Mouse (Mus musculus) layer of hippocampus, postnatal 10 days (tissue): ENCODE measurements around the gene Gm17606. TPM values are rescaled to one million over a fixed set of nuclear protein-coding genes. Genes with fewer than 3 reads are reported as not detected.
A peak's percentile ranks its signal among the peaks of the same experiment; 100 is the strongest.
"Not testable (repeated sequence)": the region's sequence is repeated elsewhere in the genome, so short reads cannot be mapped to it uniquely, and the experiment has no call there.

Experiments used
- DNase-seq, 2 experiments: peaks; one replicate each; pipeline ENCODE4 v3.0.0; 2021; ENCODE audit warnings: low spot score in 2 of 2
- long read RNA-seq: library from polyadenylated mRNA; stranded (forward); transcript quantifications from one replicate; pipeline ENCODE4 v2.0.0, GENCODE M21; 2023
- total RNA-seq, 2 experiments: library from RNA; stranded (reverse); gene quantifications; 2 replicates each; pipeline ENCODE4 v1.2.3; 2021

Gm17606 gene
- total RNA-seq: not detected
- long read RNA-seq: 0 reads

DNA sequence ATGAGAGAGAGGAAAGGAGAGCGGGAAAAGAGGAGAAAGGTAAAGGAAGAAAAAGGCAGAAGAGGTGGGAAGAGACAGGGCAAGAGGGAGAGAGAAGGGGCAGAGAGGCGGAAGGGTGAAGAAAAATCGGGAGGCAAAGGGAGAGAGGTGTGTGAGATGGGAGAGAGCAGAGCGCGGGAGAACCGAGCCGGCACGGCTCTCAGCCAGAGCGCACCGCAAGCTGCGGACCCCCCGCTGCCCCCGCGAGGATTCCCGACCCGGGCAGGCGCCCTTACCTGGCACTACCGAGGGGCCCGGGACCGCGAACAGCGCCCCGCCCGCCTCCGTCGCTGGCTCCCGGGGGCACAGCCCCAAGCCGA is at the start of gene Gm17606:
Gene Gm17606, plus strand, starts transcription at position 7 of the 359 bp plus-strand sequence.
- DNase-seq: no peak

DNA sequence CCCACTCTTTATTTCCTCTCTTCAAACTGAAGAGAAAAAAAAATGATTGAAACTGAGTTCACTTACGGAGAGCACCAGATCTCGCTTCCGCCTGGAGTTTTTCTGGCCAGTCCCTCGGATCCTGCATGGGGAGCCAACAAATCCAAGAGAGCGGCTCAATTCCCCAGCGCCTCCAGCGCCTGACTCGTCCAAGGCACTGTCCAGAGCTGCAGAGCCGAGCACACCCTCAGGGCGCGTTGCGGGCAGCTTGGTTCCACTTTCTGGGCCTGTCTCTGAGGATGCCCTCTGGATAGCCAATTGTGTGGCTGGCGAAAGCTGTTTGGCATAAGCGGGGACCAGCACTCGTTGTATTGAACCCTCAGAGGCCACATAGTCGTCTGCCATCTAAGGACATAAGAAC is 49.7 kb upstream of the Gm17606 start:
- DNase-seq: no peak

GRCm38 (mm10) chr14:54592319-54592934 is 48.3 kb upstream of the Gm17606 start:
- DNase-seq: no peak

- no peak for DNase-seq
Measured at GRCm38 (mm10) chr14:54594055-54594454, 46.7 kb upstream of the Gm17606 start.

GRCm38 (mm10) chr14:54594631-54595414 is 45.9 kb upstream of the Gm17606 start:
- DNase-seq: no peak

DNA sequence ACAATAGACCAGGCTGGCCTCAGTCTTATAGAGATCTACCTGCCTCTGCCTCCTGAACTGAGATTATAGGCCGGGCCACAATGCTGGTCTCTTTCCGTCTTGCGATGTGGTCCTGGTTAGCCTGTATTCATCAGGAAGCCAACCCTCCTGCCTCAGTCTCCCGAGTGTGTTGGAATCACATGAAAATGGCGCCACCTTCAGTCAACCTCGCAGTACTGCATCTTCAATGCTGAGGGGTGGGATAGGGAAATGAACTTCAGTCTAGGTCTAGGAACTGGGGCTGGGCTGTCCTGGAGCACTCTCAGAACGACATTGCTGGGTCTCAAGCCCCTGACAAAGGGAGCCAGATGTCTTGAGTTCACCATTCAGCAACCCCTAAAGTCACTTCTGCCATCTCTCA is 43.7 kb upstream of the Gm17606 start:
- DNase-seq: no peak

DNA sequence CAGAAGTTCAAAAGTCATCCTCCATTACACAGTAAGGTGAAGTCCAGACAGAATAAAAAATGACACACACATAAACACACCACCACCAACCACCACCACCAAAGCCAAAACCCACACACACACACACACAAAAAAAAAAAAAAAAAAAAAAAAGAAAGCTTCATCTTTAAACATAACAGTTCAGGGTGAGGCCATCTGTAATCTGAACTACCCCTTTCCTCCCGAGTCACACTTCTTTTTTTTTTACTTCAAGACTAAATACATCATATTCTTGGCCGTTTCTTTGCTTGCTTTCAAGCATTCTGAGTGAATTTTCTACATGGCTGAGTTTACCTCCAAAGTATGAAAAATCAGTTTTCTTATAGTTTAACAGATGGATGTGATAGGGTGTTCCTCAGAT is 39.2 kb upstream of the Gm17606 start:
- DNase-seq: no peak

DNA sequence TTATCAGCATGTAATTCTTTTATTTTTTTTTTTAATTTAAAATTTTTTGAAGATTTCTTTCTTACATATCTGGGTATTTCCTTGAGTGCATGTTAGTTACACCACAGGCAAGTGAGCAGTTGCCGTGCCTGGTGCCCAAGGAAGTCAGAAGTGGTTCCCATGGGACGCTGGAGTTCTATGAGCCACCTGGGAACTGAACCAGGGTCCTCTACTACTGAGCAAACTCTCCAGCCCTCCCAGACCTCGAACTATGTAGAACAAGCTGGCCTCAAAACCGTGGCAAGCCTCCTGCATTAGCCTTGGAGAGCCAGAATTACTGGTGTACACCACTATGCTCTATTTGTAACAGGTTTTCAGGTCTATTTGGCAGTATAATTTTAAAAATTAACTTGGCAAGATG is 38.1 kb upstream of the Gm17606 start:
- DNase-seq: peak in 1 of 2 experiments; percentile 30

- DNase-seq: peak; percentile 95 to 96
Measured at GRCm38 (mm10) chr14:54603038-54603654, 37.6 kb upstream of the Gm17606 start.

DNA sequence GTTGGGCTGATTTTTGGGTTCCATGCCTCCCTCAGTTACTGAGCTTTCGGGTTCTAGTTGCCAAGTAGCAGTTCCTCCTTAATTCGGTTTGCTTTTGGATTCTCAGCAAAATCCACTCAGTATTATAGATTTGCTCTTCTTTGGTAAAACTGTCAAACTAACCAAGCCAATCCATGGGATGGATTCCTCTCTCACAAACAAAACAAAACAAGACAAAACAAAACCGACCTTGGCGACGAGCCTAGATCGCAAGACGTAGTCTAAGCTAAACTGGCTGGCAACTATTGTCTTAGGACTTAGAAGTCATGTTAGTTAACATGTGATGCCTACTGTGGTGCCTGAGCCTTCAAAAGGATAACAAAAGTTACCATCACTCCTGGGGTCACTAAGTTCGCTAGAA is 37.1 kb upstream of the Gm17606 start:
- DNase-seq: no peak

DNA sequence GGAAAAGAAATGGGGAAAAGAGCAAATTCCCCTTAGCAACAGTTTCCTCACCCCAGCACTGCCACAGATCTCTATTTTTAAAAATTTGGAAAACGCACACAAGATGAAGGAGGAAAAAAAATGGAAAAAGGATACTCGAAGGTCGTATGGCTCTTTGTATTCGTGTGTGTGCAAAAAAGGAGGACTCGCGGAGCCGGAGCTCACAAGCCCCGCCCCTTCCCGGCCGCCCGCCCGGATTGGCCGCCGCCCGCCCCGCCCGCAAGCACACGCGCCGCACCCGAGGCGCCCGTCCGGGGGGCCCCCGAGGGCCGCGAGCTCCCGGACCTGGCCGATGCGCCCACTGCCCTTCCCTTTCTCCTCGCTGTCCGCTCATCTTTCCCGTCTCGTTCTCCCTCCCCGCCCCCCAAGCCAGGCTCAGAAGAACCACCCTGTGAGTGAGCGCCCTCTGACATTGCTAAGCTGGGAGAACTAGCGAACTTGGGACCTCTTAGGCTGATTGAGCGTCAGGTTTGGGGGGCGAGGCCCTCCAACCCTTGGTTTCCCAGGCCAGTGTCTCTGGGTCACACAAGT is 34.9 kb upstream of the Gm17606 start, which contains the start of gene 4931414P19Rik:
Gene 4931414P19Rik, minus strand, starts transcription at position 242 of the 570 bp plus-strand sequence.
- DNase-seq: peak; percentile 73 to 84

DNA sequence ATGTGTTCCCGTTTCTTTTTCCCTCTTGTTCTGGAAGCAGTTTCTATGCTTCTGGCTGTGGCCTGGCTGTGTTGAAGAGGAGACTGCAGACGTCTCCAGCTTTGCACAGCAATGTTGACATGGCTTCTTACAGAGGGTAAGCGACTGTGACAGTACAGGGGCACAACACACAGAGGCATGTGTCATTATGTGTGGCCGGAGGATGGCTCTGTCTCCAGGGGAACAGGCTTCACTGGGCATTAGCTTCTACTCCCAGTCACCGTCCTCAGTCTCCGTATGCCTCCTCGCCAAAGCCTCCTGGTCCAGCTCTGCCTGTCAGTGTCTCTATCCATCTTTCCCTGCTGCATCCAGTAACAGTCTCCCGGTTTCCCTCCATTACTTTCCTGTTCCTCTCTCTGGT is 33.5 kb upstream of the Gm17606 start:
- no peak for DNase-seq

DNA sequence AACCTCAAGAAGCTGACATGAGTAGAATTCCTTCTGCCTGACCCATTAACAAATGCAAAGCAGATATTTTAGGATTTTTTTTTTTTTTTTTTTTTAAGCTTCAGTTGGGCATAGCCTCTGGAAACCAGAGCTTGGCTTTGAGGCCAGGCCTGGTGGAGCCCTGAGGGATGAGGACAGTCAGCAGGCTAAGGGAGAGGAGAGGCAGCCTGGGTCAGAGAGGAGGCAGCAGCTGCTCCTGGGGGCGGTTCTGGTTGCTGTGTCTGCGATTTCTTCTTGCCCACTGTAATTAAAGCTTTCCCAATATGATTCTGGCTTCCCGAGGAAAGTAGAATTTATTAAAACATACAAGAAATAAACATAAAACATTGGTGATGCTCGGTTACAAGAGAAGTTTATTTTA is 31.5 kb upstream of the Gm17606 start:
- no peak for DNase-seq

DNA sequence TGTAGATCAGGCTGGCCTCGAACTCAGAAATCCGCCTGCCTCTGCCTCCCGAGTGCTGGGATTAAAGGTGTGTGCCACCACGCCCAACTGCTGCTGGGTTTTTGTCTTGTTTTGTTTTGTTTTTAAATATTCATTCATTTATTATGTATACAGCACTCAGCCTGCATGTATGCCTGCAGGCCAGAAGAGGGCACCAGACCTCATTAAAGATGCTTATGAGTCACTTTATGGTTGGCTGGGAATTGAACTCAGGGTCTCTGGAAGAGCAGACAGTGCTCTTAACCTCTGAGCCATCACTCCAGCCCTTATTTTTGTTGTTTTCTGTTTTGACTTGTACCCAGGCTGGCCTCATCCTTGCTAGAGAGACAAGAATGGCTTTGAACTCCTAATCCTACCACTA is 30.8 kb upstream of the Gm17606 start:
- DNase-seq: no peak

- DNase-seq: no peak
Measured at GRCm38 (mm10) chr14:54610648-54611047, 30.1 kb upstream of the Gm17606 start.

- DNase-seq: not testable (repeated sequence)
Measured at GRCm38 (mm10) chr14:54614130-54614529, 26.6 kb upstream of the Gm17606 start.

DNA sequence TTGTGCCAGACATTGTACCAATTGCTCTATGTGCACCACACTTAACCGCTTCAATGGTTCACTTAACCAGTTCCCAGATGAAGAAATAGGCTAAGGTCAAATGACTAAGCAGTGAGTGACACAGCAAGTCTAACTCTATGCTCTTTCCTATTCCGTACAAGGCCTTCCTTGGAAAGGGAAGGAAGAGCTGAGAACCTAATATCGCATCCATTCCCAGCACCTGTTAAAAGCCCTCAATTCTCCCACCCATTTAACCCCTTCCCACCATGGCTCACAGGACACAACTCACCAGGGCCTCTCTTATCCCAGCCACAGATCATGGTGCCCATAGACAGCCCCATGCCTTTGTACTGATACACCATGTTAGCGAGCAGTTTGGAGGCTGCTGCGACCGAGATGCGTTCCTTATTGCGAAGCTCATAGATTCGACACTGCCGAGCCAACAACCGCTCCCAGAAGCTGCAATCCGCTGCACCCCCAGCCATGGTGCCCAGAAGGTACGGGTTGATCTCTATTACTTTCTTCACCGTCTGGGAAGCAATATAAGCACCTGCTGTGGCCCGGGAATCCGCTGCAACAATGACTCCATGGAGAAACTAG is 24.4 kb upstream of the Gm17606 start:
- no peak for DNase-seq

DNA sequence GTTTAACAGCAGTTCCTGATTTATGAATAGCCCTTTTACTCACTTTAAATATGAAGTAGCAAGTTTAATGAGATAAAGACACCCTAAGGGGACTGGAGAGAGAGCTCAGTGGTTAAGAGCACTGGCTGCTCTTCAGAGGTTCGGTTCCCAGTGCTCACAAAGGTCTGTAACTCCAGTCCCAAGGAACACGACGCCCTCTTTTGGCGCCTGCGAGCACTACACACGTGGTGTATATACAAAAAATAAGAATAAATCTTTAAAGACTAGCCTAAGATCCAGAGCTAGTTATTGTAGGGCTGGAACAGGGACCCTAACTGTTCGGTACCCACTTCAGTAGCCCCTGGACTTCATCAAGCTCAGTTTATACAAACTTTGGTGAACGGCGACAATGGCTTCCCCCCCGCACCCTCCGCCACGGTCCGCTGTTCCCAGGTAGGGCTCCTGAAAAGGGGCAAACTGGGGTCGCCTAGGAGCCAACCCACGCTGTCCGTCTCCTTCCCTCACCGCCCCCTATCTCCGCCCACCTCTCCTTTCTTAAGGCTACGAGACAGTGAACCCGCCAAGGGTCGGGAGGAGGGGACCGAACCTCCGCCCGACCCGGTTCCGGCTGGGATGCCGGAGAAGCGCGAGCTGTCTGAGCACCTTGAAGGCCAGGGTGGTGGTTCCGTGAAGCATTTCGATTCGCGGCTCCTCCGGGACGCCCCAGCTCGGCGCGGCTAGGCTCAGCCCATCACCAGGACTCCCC is 23.4 kb upstream of the Gm17606 start:
- no peak for DNase-seq

DNA sequence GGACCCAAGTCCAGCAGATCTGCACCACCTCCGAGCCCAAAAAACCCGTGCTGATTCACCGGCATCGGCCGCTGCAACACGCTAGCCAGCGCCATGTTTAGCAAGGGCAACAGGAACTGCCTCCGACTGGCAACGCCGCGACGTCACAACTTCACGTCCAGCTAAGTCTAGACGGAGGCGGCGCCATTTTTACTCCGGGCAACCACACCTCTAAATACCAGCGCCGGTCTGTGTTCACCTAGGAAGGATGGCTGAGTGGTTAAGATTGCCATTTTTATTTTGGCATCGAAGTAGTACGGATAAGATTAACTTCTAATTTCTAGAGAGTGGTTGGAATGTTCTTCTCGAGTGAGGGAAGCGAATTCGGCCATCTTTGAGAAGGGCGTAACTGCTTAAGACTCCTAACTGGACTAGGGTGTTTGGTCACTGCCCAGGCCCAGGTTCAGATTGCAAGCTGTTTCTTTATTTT is 22.8 kb upstream of the Gm17606 start, which contains the start of gene Psmb5:
Gene Psmb5, minus strand, starts transcription at position 126 of the 469 bp plus-strand sequence.
- DNase-seq: peak; percentile 89 to 90

- DNase-seq: no peak
Measured at GRCm38 (mm10) chr14:54621133-54621532, 19.6 kb upstream of the Gm17606 start, which contains the start of gene Psmb11. TSS of gene Psmb11 (plus strand) at chr14:54621433.

GRCm38 (mm10) chr14:54623334-54623733 is 17.4 kb upstream of the Gm17606 start:
- DNase-seq: no peak
